Mouse (Mus musculus) MN1 (cell line): Measurements from ENCODE around the gene Atf3.

Experiments used
- DNase-seq: peaks from one replicate; pipeline ENCODE4 v3.0.0-alpha.2; 2016; ENCODE audit warnings: low spot score

The Atf3 gene

DNA sequence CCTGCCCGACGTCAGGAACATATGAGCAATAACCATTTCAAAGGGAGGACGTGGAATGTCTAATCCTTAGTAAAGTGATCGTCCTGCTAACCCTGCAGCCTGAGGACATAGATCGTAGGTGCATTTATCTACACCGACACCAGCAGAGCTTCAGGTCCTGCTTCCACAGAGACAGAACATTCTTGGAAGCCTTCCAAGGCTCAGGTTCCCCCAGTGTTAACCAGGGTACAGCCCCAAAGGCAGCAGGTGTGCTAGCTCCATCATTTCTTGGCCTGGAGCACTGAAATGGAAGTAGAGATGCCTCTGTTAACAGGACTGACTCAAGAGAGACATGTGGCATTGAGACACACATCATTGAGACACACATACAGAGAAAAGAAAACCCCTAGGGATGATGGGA lies 25.6 kb downstream of the Atf3 start:
- DNase-seq = no peak

GRCm38 (mm10) chr1:191189671-191190372 lies 28.0 kb downstream of the Atf3 start:
- DNase-seq = no peak

DNA sequence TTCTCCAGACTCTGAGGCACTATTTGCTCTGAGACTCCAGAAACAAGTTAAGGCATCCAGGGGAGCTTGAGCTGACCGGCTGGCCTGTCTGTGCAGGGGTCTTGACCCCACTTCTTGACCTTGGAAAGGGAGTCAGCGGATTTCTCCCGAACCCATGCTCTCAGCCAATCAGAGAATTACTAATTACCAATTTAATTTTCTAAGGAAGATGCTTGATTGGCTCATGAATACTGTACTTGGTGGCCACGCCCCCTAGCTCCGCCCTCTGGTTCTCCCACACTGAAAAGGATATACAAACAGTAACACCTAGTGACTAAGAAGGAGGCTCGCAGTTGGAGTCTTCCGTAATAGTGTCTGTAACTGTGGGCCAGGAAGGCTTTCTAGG lies 31.5 kb downstream of the Atf3 start:
- no peak for DNase-seq

- DNase-seq = no peak
These were observed 32.0 kb downstream of the Atf3 start for GRCm38 (mm10) chr1:191185761-191186385.

DNA sequence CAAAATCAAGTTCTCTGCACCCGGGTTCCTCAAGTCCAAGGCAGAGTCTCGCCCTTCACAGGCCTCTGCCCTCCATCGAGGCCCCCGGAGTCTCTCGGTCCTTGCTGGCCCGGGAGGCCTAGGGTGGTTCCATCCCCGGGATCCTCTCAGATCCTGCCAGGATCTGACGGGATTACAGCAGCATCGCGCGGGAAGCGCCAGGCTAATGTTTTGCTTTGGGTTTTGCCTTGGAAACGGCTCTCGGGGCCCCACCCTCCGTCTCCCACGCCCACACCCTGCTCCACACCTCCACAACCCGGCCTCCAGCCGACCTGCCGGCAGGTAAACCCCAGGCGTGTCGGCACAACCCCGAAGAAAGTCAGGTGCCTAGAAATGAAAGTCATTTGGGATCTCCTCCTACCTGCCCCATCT lies 33.0 kb downstream of the Atf3 start:
- peak; percentile 72 for DNase-seq

DNA sequence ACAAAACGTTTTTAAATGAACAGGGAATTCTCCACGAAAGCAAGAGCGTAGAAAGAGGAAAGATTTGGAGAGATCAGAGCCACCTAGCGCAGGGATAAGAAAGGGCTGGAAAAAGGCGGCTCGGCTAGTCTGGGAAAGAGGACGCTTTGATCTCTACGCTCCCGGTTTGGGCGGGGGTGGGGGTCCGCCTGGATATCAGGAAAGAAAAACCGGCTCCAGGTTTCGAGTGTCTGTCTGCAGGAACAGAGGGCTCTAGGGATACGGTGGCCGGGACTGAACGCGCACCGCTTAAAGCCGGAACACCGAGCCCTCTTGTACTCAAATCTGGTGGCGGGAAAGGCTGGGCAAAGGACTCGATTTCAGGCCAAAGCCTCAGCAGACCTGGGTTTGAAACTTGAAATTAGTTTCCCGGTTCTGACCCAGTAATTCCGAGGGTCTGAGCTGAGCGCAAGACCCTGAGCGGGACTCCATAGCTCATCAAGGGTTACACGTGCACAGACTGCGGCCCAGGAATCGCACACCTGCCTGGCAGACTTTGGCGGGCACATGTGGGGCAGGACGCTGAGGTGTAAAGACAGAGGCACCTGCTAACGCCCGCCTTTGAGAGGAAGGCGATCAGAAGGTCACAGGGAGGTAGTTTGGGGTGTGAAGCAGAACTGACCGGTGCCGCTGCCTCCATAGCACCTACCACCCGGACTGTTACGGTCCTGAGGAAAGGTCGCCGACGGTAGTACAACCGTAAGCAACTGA lies 33.6 kb downstream of the Atf3 start:
- peak; percentile 66 for DNase-seq

- peak; percentile 98 for DNase-seq
These were observed 34.4 kb downstream of the Atf3 start for GRCm38 (mm10) chr1:191183163-191184065.

GRCm38 (mm10) chr1:191182431-191183162 lies 35.2 kb downstream of the Atf3 start:
- peak; percentile 85 for DNase-seq

- DNase-seq = peak; percentile 36
These were observed 36.2 kb downstream of the Atf3 start for GRCm38 (mm10) chr1:191181469-191182259.

DNA sequence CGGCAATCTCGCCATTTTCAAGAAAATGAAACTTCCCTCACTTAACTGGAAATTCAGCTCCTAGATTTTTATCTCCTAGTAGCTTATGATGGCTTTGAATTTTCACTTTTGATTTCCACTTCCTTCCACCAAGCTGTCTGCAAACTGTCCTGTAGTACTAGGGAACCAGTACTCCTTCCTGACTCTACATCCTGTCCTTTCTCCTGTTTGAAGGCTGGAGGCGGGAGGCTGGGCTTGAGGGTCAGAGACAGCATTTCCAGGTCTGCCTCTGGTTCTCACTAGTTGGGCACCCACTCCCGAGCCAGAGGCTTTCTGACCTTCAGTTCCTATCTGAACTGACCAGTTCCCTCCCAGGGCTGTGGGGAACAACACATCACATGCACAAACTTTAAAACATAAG lies 37.4 kb downstream of the Atf3 start:
- no peak for DNase-seq

DNA sequence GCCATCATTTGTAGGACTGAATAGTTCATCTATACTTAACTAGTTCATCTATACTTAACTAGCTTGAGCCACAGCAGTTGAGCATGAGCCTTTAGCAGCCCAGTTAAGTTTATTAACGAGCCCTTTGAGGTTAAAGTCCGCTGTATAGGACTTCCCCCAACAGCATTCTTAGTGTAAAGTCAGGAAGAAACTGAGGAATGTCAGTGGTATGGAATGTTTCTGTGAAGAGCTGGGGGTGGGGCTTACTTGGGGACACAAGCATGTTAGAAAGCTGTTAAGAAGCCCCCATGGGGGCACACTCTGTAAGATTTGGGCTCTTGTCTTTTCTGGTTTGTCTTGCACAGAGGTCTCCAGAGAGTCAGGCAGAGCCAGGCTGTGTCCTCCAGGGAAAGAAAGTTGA lies 38.0 kb downstream of the Atf3 start:
- peak; percentile 22 for DNase-seq

GRCm38 (mm10) chr1:191178511-191179188 lies 39.2 kb downstream of the Atf3 start:
- peak; percentile 34 for DNase-seq

DNA sequence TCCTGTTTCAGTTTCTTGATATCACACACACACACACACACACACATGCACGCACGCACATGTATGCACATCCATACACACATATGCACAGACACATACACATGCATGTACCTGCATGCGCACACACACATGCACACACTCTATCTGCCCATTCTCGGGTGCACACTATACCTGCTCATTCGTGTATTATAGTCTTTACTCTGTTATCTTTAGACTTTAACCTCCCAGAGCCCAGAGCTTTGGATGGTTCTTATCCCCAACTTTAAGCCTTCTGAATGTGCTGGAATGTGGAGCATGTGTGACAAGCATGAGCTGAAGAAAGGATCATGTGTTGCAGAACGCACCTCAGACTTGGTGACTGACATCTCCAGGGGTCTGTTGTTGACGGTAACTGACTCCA lies 41.0 kb downstream of the Atf3 start:
- no peak for DNase-seq

GRCm38 (mm10) chr1:191172487-191172886 lies 45.4 kb downstream of the Atf3 start:
- DNase-seq = peak; percentile 68

DNA sequence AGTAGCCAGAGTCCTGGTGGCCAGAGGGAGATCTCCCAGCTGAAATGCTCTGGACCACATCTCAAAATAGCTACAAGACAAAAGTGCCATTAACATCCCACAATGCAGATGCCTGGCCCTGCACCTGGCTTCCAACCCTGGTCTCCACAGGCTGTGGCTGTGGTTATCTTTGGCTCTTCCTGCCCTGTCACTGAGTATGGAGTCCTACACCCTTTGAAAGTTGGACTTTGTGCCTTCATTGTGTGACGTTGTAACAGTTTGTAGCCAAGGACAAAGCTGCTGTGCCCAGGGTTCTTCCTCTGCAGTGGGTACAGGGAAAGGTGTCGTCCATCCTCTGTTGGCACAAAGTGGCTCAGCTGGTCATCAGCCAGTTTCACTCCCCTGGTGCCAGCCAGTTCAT lies 47.4 kb downstream of the Atf3 start:
- DNase-seq = no peak

DNA sequence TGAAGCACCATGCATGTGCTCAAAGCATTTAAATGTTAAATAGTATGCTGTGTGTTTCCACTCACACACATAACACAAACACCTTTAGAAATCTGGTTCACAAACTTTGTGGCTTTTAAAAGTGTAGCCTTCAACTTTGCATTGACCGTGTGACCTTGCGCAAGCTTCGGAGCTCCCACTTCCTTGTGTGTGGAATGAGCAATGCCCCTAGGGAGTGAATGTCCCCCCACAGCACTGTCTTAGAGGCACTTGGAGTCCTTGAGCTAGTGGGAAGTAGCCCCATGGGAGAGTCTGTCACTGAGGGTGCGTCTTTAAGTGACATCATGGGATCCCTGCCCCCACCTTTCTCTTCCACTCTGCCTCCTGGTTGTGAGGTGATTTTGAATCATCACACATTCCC lies 51.6 kb downstream of the Atf3 start:
- DNase-seq = no peak

DNA sequence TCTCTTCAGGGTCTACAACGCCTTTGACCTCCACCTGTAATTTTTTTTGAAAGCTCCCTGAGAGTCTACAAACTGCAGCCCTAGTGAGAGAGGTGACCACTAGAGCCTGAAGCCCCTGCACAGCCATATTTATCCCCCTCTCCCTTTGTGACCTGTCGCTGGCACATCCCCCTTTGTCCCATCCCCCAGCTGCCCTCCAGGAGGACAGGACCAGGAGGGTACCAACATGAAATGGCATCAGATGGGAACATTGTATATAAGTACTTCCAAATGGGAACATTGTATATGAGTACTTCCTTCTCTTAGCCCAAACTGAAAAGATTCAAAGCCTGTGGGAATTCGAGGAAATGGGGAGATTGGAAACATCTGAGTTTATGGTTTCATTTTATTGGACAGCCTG lies 53.1 kb downstream of the Atf3 start, which contains the start of gene Fam71a:
Fam71a (minus strand) TSS at position 101 of the 400 bp plus-strand sequence.
- no peak for DNase-seq

DNA sequence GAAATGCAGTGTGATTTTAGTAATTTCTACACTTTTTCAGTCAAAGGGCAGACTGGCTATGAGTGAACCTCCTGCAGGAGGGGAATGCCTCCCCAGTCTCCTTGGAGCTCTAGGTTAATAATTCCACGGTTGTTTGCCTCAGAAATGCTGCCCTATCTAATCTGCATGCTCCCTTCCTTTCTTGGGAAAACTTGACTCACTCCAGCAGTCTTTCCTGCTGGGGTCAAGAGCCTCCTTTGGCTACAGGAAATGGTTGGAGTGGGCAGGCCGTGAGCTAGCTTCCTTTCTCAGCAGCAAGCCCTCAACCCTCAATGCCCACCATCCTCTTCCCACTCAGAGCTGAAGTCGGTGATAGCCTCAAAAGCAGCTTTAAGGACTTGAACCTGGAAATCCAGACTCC lies 63.5 kb downstream of the Atf3 start:
- DNase-seq = no peak

GRCm38 (mm10) chr1:191153052-191153451 lies 64.8 kb downstream of the Atf3 start:
- no peak for DNase-seq
